Mouse (Mus musculus) cortical plate, adult 2 months (tissue): ENCODE measurements around the gene Cyp4f18.
"Not testable (repeated sequence)": the region's sequence is repeated elsewhere in the genome, so short reads cannot be mapped to it uniquely, and the experiment has no call there.

Experiments used
- CTCF ChIP-seq: fragments of 200-500 bp; IDR thresholded peaks from 2 replicates; pipeline ENCODE4 v1.5.1; 2011; ENCODE audit warnings: mild to moderate bottlenecking, control low read depth, low read length; ENCODE audit not compliant: insufficient read depth; ENCODE audit errors: extremely low read depth
- POLR2A ChIP-seq: fragments of 200-500 bp; IDR thresholded peaks from 2 replicates; pipeline ENCODE4 v1.6.1; 2011; ENCODE audit warnings: mild to moderate bottlenecking, low read length, control low read depth; ENCODE audit not compliant: insufficient read depth; ENCODE audit errors: extremely low read depth

DNA sequence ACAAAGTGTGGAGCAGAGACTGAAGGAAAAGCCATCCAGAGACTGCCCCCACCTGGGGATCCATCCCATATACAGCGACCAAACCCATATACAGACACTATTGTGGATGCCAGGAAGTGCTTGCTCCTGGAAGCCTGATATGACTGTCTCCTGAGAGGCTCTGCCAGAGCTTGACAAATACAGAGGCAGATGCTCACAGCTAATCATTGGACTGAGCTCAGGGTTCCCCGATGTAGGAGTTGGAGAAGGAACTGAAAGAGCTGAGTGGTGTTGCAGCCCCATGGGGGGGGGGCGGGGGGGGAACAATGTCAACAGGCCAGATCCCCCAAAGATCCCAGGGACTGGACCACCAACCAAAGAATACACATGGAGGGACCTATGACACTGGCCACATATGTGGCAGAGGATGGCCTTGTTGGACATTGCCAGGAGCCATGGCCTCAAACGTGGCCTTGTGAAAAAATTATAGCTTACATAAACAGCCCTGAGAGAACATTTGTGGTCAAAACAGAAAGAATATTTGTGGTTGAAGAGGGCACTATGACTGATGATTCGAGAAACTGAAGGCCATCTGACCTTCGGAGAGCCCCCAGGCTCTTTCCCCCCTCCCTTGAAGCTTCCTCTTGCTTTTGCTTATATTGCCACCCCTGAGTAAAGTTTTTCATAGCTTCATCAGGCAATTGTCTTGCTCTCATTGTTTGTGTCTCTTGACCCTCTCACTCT lies 4.2 kb upstream of the Cyp4f18 start:
- TF ChIP-seq CTCF, POLR2A: not testable (repeated sequence)
